Mouse (Mus musculus): Measurements from ENCODE around the gene Zfp60.

- TF ChIP-seq CTCF (IDR thresholded peaks at IDR 0.05; ENCODE audit: control insufficient read depth, insufficient read depth, insufficient replicate concordance, low read depth, low read length) (no peak), POLR2A (IDR thresholded peaks at IDR 0.05; ENCODE audit: control insufficient read depth, low read depth, low read length) (no peak)
Measured at GRCm38 (mm10) chr7:27688246-27688788, 42.9 kb upstream of the Zfp60 start.

Measured in testis, adult 2 months (tissue).